ENCODE assay signal across 15 mouse cellular contexts in the genomic region with DNA sequence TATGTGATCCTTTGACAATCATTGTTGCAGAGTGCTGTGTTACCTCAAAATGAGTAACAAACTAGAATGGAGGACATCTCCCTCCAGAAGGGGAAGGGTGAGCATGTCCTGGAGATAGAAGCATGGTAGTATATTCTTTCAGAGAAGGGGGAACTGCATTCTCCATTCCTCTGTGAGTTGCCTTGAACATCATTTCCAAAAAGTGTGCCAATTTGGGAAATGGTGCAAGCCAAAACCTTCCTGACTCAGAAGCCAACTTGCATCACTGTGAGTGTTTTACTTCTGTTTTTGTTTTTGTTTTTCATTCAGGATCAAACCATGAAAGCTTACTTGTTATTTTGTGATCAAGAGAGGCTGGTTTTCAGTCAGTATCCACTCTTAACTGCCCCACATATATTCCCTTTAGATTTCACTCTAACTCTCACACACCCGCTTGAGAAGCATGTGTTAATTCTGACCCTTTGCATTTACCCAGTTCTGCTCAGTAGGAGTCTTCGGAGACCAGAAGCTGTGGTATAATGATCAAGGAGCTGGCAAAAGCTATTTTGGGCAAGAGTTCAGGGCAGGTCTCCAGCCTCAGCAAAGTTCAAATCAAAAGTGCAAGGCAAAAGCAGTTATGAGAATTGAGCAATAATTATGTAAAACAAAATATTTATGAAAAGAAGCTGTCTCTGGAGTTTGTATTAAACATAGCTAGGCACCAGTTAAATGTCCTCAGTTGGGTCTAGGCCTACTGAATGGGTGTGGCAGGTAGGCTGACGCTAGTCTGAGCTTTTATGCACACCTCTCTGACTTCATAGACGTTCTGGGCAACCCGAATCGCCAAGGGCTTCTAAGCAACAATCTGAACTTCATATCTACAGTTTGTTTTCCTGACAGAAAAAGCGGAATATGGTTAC.
DNase-seq lines count a peak whose midpoint lies in the region; ATAC-seq and TF ChIP-seq lines count a peak whose summit lies in the region.
"Had no signal": no experiment of that assay in that cellular context is flagged by ENCODE, and none has a peak within 500 bp of the region (broad histone marks: within the 10 kb centered on the region; RNA-seq: fewer than 3 reads in every experiment).

No protein-coding gene starts in this region.

- no peak for TF ChIP-seq POLR2A in liver, adult 2 months (IDR thresholded peaks at IDR 0.05; ENCODE audit: extremely low read depth, insufficient read depth, low read length)

- no peaks in the 10 kb centered on the region for H3K36me3 ChIP-seq in liver, adult 2 months (ENCODE audit: control insufficient read depth, insufficient read depth, low read length)
- H3K36me3 ChIP-seq in forebrain, embryonic 12.5 days (replicated peaks): no peaks in the 10 kb centered on the region
- H3K36me3 ChIP-seq: embryonic facial prominence, embryonic 10.5 days; heart, embryonic 15.5 days; hindbrain, embryonic 15.5 days; limb, embryonic 10.5 days had no signal

- TF ChIP-seq CTCF in liver, adult 2 months (IDR thresholded peaks at IDR 0.05; ENCODE audit: low read depth, low read length): no peak

- no peak overlapping the region for H3K4me3 ChIP-seq in liver, adult 2 months (ENCODE audit: insufficient read depth, low read depth, low read length)
- H3K4me3 ChIP-seq in forebrain, embryonic 12.5 days (replicated peaks): no peak overlapping the region
- H3K4me3 ChIP-seq: embryonic facial prominence, embryonic 10.5 days; heart, embryonic 15.5 days; hindbrain, embryonic 15.5 days; limb, embryonic 10.5 days had no signal

- WGBS in liver, adult 2 months: 66% methylated on average over 7 of the region's 7 CpGs
- 87% methylated on average over 7 of the region's 7 CpGs for WGBS in forebrain, embryonic 12.5 days

- H3K4me1 ChIP-seq in liver, adult 2 months (ENCODE audit: control insufficient read depth, insufficient read depth, low read length): no peaks in the 10 kb centered on the region
- H3K4me1 ChIP-seq in forebrain, embryonic 12.5 days: no peaks in the 10 kb centered on the region
- H3K4me1 ChIP-seq: embryonic facial prominence, embryonic 10.5 days; heart, embryonic 15.5 days; hindbrain, embryonic 15.5 days; limb, embryonic 10.5 days had no signal

- no peak overlapping the region for H3K4me2 ChIP-seq in forebrain, embryonic 12.5 days
- H3K4me2 ChIP-seq: heart, embryonic 15.5 days; hindbrain, embryonic 15.5 days; lung, embryonic 14.5 days had no signal

- ATAC-seq in forebrain, embryonic 12.5 days (ENCODE audit: low FRiP score): no peak
- ATAC-seq: forebrain, postnatal 0 days; midbrain, embryonic 16.5 days had no signal

- H3K9me3 ChIP-seq in forebrain, embryonic 12.5 days: no peaks in the 10 kb centered on the region
- H3K9me3 ChIP-seq: embryonic facial prominence, embryonic 10.5 days; heart, embryonic 15.5 days; hindbrain, embryonic 15.5 days; limb, embryonic 10.5 days had no signal

- no peaks in the 10 kb centered on the region for H3K27me3 ChIP-seq in liver, adult 2 months (ENCODE audit: control insufficient read depth, insufficient read depth, low read length)
- H3K27me3 ChIP-seq in forebrain, embryonic 12.5 days: no peaks in the 10 kb centered on the region
- H3K27me3 ChIP-seq: heart, embryonic 15.5 days; hindbrain, embryonic 15.5 days had no signal

- peak; percentile 24 for DNase-seq in liver, adult 2 months (ENCODE audit: extremely low read depth, low read depth, low spot score)
- DNase-seq in liver: no peak
- DNase-seq in adrenal gland, postnatal 10 days: peak; percentile 67
- DNase-seq in gastrocnemius, postnatal 10 days: peak; percentile 6
- peak; percentile 18 for DNase-seq in skeletal muscle tissue, adult 2 months (ENCODE audit: low read depth, low spot score)
- no peak for DNase-seq in frontal cortex, postnatal 10 days (ENCODE audit: low spot score in 2 of 2)
- DNase-seq: cerebellum, adult 11-12 months; forebrain, postnatal 0 days; lung, embryonic 14.5 days had no signal

- H3K27ac ChIP-seq in liver, adult 2 months (replicated peaks; ENCODE audit: insufficient read depth, low read depth, low read length): no peak overlapping the region
- no peak overlapping the region for H3K27ac ChIP-seq in forebrain, embryonic 12.5 days
- H3K27ac ChIP-seq: embryonic facial prominence, embryonic 10.5 days; heart, embryonic 15.5 days; hindbrain, embryonic 15.5 days; limb, embryonic 10.5 days had no signal

- no peak overlapping the region for H3K9ac ChIP-seq in liver, adult 2 months (ENCODE audit: low read depth, low read length)
- H3K9ac ChIP-seq in forebrain, embryonic 12.5 days: no peak overlapping the region
- H3K9ac ChIP-seq: forebrain, postnatal 0 days; heart, embryonic 15.5 days; hindbrain, embryonic 15.5 days; lung, embryonic 14.5 days had no signal

- H3K79me2 ChIP-seq in liver, adult 2 months (ENCODE audit: control insufficient read depth, insufficient read depth, low read length): no peaks in the 10 kb centered on the region

Comparison
In these comparisons a context has a peak if more than half of its experiments do, and no peak if none do; other contexts are left out.
1. DNase-seq: peak in liver, adult 2 months (single experiment), adrenal gland, postnatal 10 days (single experiment), gastrocnemius, postnatal 10 days (single experiment) and skeletal muscle tissue, adult 2 months (single experiment); none in liver (single experiment) and frontal cortex, postnatal 10 days (0 of 2).